Mouse (Mus musculus) brain, embryonic 14.5 days (tissue): ENCODE results near the gene Scfd2.

Source experiments
- CTCF ChIP-seq: fragments of 200-500 bp; IDR thresholded peaks from 2 replicates; pipeline ENCODE4 v1.5.1; 2012; ENCODE audit warnings: inconsistent platforms, mild to moderate bottlenecking, moderate library complexity, borderline replicate concordance; ENCODE audit not compliant: insufficient read depth, insufficient read length; ENCODE audit errors: extremely low read depth
- POLR2A ChIP-seq: fragments of 200-500 bp; IDR thresholded peaks from 2 replicates; pipeline ENCODE4 v1.6.1; 2012; ENCODE audit warnings: mild to moderate bottlenecking, inconsistent platforms, borderline replicate concordance; ENCODE audit not compliant: poor library complexity, insufficient read depth, insufficient read length, severe bottlenecking; ENCODE audit errors: extremely low read depth

DNA sequence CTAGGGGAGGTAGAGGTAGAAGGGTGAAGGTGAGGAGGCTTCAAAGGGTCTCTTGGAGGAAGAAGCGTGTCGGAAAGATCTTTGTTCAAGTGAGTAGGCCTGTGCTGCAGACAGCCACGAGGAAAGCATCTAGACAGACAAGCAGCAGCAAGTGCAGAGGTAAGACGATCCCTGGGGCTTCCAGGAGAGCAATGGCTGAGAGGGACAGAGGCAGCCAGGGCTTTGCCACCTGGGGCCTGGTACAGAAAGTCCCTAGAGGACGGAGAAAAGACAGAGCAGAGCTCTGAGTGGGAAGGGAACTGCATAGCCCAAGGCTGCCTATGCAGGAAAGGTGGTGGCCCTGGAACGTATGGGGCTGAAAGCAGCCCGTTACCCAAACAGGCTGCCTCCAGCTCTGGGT lies 281.3 kb downstream of the Scfd2 start:
- TF ChIP-seq CTCF (no peak), POLR2A (no peak)
